Mouse (Mus musculus): Measurements from ENCODE around the gene Chrng. TPM values are rescaled to one million over a fixed set of nuclear protein-coding genes. Genes with fewer than 3 reads are reported as not detected.

The Chrng gene
- total and polyA plus RNA-seq, 2 experiments: not detected

DNA sequence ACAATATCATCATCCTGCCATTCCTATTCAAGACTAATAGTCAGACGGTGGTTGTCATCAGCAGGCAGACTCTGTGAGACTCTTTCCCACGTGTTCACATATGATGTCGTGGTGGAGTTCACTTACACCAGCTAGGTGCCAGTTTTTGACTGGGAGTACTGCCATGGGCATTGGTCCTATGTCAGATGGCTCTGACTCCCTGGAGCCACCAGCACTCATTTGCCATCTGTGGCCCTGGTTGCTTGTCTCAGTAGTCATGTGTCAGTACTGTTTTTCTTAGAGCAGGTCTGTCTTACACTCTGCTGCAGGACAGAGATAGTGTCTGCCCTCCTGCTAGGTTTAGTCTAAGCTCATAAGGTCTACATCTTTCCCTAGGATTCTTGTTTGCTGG, 22.7 kb downstream of the Chrng start:
- WGBS: 89% methylated on average over 3 of the region's 3 CpGs
- Histone ChIP-seq H3K27ac (replicated peaks; ENCODE audit: insufficient read depth, low read depth, low read length) (no peak overlapping the region), H3K79me2 (ENCODE audit: control insufficient read depth, insufficient read depth, low read length) (no peaks in the 10 kb centered on the region), H3K4me3 (ENCODE audit: insufficient read depth, low read depth, low read length) (no peak overlapping the region), H3K9ac (ENCODE audit: low read depth, low read length) (no peak overlapping the region), H3K27me3 (ENCODE audit: control insufficient read depth, insufficient read depth, low read length) (no peaks in the 10 kb centered on the region), H3K36me3 (ENCODE audit: control insufficient read depth, insufficient read depth, low read length) (peaks cover 68% of the 10 kb centered on the region), H3K4me1 (ENCODE audit: control insufficient read depth, insufficient read depth, low read length) (no peaks in the 10 kb centered on the region)
- TF ChIP-seq POLR2A (IDR thresholded peaks at IDR 0.05; ENCODE audit: extremely low read depth, insufficient read depth, low read length) (no peak), CTCF (IDR thresholded peaks at IDR 0.05; ENCODE audit: low read depth, low read length) (no peak)
- no peak for DNase-seq (ENCODE audit: extremely low read depth, low read depth, low spot score)

DNA sequence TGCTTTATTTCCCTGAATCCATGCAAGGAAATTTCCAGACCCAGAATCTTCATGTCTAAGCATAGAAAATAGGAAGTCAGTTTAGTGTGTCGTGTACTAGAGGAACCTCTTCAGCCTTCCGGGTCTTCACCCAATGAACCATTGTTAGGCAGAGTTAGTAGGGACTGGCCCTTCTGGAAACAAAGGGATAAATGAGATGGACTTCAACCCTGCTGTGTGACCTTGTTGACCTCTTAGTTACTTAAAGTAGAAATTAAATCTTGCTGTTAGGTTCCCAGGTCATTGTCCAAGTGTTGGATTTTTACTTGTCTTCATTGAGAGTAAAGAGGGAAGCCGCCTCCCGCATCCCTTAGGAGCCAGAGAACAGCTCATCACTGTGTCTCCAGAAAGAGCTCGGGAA, 26.1 kb downstream of the Chrng start:
- H3K27ac ChIP-seq (replicated peaks; ENCODE audit: insufficient read depth, low read depth, low read length): no peak overlapping the region
- H3K36me3 ChIP-seq (ENCODE audit: control insufficient read depth, insufficient read depth, low read length): peaks cover 43% of the 10 kb centered on the region
- H3K9ac ChIP-seq (ENCODE audit: low read depth, low read length): no peak overlapping the region
- TF ChIP-seq POLR2A (IDR thresholded peaks at IDR 0.05; ENCODE audit: extremely low read depth, insufficient read depth, low read length): no peak
- no peak for TF ChIP-seq CTCF (IDR thresholded peaks at IDR 0.05; ENCODE audit: low read depth, low read length)
- no peak for DNase-seq (ENCODE audit: extremely low read depth, low read depth, low spot score)
- H3K79me2 ChIP-seq (ENCODE audit: control insufficient read depth, insufficient read depth, low read length): no peaks in the 10 kb centered on the region
- H3K4me1 ChIP-seq (ENCODE audit: control insufficient read depth, insufficient read depth, low read length): no peaks in the 10 kb centered on the region
- WGBS: 91% methylated on average over 5 of the region's 5 CpGs
- H3K27me3 ChIP-seq (ENCODE audit: control insufficient read depth, insufficient read depth, low read length): no peaks in the 10 kb centered on the region
- no peak overlapping the region for H3K4me3 ChIP-seq (ENCODE audit: insufficient read depth, low read depth, low read length)

DNA sequence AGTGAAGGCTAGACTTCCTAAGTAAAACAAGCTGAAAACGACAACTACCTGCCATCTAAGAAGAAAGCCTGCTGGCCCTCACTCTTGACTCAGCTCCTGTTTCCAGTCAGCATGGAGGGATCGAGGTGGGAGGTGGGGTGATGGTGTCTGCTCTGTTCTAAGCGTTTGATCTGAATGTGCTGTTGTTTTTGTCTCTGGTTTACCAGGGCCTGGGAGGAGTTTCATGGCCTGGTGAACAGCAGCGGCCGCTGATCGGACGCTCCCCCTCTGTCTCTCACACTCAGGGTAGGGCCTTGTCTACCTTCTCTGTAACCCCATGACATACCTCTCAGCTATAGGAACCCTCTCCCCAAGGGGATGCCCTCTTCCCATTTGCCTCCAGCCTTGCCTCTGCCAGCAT, 27.7 kb downstream of the Chrng start:
- TF ChIP-seq POLR2A (IDR thresholded peaks at IDR 0.05; ENCODE audit: extremely low read depth, insufficient read depth, low read length): no peak
- TF ChIP-seq CTCF (IDR thresholded peaks at IDR 0.05; ENCODE audit: low read depth, low read length): no peak
- 92% methylated on average over 7 of the region's 7 CpGs for WGBS

DNA sequence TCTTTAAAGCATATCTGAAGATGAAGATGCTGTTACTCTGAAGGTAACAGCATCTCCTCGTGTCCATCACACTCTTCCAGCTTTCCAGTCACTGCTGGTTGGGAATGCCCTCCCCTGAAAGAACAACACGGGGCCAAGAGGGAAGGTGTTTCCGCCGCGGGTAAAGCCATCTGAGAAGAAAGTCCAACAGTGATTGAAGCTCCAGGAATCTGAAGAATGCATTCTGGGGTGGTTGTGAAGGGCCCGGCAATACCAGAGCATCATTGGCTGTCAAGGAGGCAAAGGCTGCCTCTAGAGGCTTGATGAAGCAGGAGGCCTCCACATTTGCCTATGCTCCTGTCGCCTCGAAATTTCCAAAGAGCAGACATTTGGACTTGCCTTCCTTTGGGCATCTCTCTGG, 34.6 kb downstream of the Chrng start:
- Histone ChIP-seq H3K27ac (replicated peaks; ENCODE audit: insufficient read depth, low read depth, low read length) (no peak overlapping the region), H3K36me3 (ENCODE audit: control insufficient read depth, insufficient read depth, low read length) (peaks cover 21% of the 10 kb centered on the region; the same call in 1 of the 2 replicates), H3K79me2 (ENCODE audit: control insufficient read depth, insufficient read depth, low read length) (no peaks in the 10 kb centered on the region), H3K4me3 (ENCODE audit: insufficient read depth, low read depth, low read length) (no peak overlapping the region), H3K9ac (ENCODE audit: low read depth, low read length) (no peak overlapping the region), H3K4me1 (ENCODE audit: control insufficient read depth, insufficient read depth, low read length) (no peaks in the 10 kb centered on the region), H3K27me3 (ENCODE audit: control insufficient read depth, insufficient read depth, low read length) (no peaks in the 10 kb centered on the region)
- no peak for TF ChIP-seq CTCF (IDR thresholded peaks at IDR 0.05; ENCODE audit: low read depth, low read length)
- no peak for TF ChIP-seq POLR2A (IDR thresholded peaks at IDR 0.05; ENCODE audit: extremely low read depth, insufficient read depth, low read length)
- DNase-seq (ENCODE audit: extremely low read depth, low read depth, low spot score): no peak
- WGBS: 81% methylated on average over 8 of the region's 8 CpGs

More for the DNA sequence above, 27.7 kb downstream of the Chrng start:
- Histone ChIP-seq H3K27me3 (ENCODE audit: control insufficient read depth, insufficient read depth, low read length) (no peaks in the 10 kb centered on the region), H3K9ac (ENCODE audit: low read depth, low read length) (no peak overlapping the region), H3K36me3 (ENCODE audit: control insufficient read depth, insufficient read depth, low read length) (peaks cover 34% of the 10 kb centered on the region), H3K4me3 (ENCODE audit: insufficient read depth, low read depth, low read length) (no peak overlapping the region), H3K79me2 (ENCODE audit: control insufficient read depth, insufficient read depth, low read length) (no peaks in the 10 kb centered on the region), H3K27ac (replicated peaks; ENCODE audit: insufficient read depth, low read depth, low read length) (no peak overlapping the region), H3K4me1 (ENCODE audit: control insufficient read depth, insufficient read depth, low read length) (no peaks in the 10 kb centered on the region)
- DNase-seq (ENCODE audit: extremely low read depth, low read depth, low spot score): no peak

DNA sequence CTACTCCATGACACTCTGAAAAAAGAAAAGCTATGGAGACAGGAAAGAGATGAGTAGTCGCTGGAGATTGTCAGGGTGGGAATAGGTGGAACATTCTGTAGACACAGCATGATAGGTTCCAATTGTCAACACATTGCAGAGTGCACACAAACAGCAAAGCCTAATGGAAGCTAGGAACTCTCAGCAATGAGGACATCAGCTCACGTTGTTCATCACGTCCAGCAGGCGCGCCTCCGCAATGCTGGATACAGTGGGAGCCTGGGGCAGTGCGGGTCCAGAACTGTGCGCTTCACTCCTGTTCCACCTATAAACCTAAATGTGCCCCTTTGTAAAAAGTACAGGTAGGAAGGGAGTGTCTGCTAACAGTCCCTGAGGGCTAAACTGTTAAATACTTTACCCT, 38.6 kb downstream of the Chrng start:
- no peak for DNase-seq (ENCODE audit: extremely low read depth, low read depth, low spot score)
- TF ChIP-seq CTCF (IDR thresholded peaks at IDR 0.05; ENCODE audit: low read depth, low read length) (no peak), POLR2A (IDR thresholded peaks at IDR 0.05; ENCODE audit: extremely low read depth, insufficient read depth, low read length) (no peak)
- Histone ChIP-seq H3K9ac (ENCODE audit: low read depth, low read length) (no peak overlapping the region), H3K27ac (replicated peaks; ENCODE audit: insufficient read depth, low read depth, low read length) (no peak overlapping the region), H3K36me3 (ENCODE audit: control insufficient read depth, insufficient read depth, low read length) (peaks cover 3% of the 10 kb centered on the region; the same call in 1 of the 2 replicates), H3K4me3 (ENCODE audit: insufficient read depth, low read depth, low read length) (no peak overlapping the region), H3K4me1 (ENCODE audit: control insufficient read depth, insufficient read depth, low read length) (no peaks in the 10 kb centered on the region), H3K27me3 (ENCODE audit: control insufficient read depth, insufficient read depth, low read length) (no peaks in the 10 kb centered on the region), H3K79me2 (ENCODE audit: control insufficient read depth, insufficient read depth, low read length) (no peaks in the 10 kb centered on the region)
- WGBS: 90% methylated on average over 8 of the region's 8 CpGs

DNA sequence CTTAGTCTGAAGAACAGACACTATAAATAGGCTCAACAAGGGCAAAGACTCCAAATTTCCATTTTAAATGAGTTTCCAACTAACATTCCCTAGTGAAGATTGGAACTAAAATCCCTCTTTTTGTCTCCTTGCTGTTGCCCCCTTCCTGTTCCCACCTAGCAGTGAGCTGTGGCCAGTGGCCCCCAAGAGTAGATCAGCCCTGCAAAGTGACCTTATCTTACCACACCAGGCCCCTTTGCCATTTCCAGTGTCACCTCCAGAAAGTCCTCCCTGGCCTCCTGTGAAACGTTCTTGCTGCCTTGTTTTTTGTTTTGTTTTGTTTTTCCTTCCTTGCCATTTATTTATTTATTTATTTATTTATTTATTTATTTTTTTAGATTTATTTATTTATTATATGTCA, 41.0 kb downstream of the Chrng start:
- H3K4me1 ChIP-seq (ENCODE audit: control insufficient read depth, insufficient read depth, low read length): no peaks in the 10 kb centered on the region
- no peaks in the 10 kb centered on the region for H3K79me2 ChIP-seq (ENCODE audit: control insufficient read depth, insufficient read depth, low read length)
- no peaks in the 10 kb centered on the region for H3K36me3 ChIP-seq (ENCODE audit: control insufficient read depth, insufficient read depth, low read length)
- no peak for DNase-seq (ENCODE audit: extremely low read depth, low read depth, low spot score)
- TF ChIP-seq POLR2A (IDR thresholded peaks at IDR 0.05; ENCODE audit: extremely low read depth, insufficient read depth, low read length): no peak
- no peak for TF ChIP-seq CTCF (IDR thresholded peaks at IDR 0.05; ENCODE audit: low read depth, low read length)
- no peaks in the 10 kb centered on the region for H3K27me3 ChIP-seq (ENCODE audit: control insufficient read depth, insufficient read depth, low read length)
- no peak overlapping the region for H3K4me3 ChIP-seq (ENCODE audit: insufficient read depth, low read depth, low read length)
- H3K9ac ChIP-seq (ENCODE audit: low read depth, low read length): no peak overlapping the region
- H3K27ac ChIP-seq (replicated peaks; ENCODE audit: insufficient read depth, low read depth, low read length): no peak overlapping the region
- WGBS: 35% methylated on average over 1 of the region's 1 CpGs

All from liver, adult 2 months (tissue).